Mouse (Mus musculus) neural tube, embryonic 14.5 days (tissue): ENCODE results near the gene Dtd1. TPM values are rescaled to one million over a fixed set of nuclear protein-coding genes. Genes with fewer than 3 reads are reported as not detected.

Source experiments
- ATAC-seq: fragments of 200-750 bp; cut with Nextera tagmentation; 2 replicates; pipeline ENCODE4 v1.8.0; 2017; ENCODE audit warnings: low read depth, mild to moderate bottlenecking, moderate TSS enrichment, moderate library complexity
- H3K27ac ChIP-seq: fragments of 300-500 bp; sonication (generic); 2 replicates; pipeline ENCODE4 v1.5.1; 2014; ENCODE audit warnings: low read depth, mild to moderate bottlenecking, control low read depth, low read length, moderate library complexity, mixed read lengths
- H3K27me3 ChIP-seq: fragments of 300-500 bp; sonication (generic); 2 replicates; pipeline ENCODE4 v1.6.1; 2014; ENCODE audit warnings: low read length; ENCODE audit not compliant: control insufficient read depth, insufficient read depth
- H3K36me3 ChIP-seq: fragments of 300-500 bp; sonication (generic); 2 replicates; pipeline ENCODE4 v1.6.1; 2014; ENCODE audit warnings: low read length, mixed read lengths; ENCODE audit not compliant: control insufficient read depth, insufficient read depth
- H3K4me1 ChIP-seq: fragments of 300-500 bp; sonication (generic); 2 replicates; pipeline ENCODE4 v1.6.1; 2014; ENCODE audit warnings: low read length; ENCODE audit not compliant: control insufficient read depth, insufficient read depth
- H3K4me2 ChIP-seq: fragments of 300-500 bp; sonication (generic); 2 replicates; pipeline ENCODE4 v1.6.1; 2014; ENCODE audit warnings: mild to moderate bottlenecking, low read depth, low read length, control low read depth
- H3K4me3 ChIP-seq: fragments of 300-500 bp; sonication (generic); 2 replicates; pipeline ENCODE4 v1.5.1; 2014; ENCODE audit warnings: low read depth, low read length, control low read depth, mixed read lengths
- H3K9ac ChIP-seq: fragments of 300-500 bp; sonication (generic); replicated peaks from 2 replicates; pipeline ENCODE4 v1.6.1; 2014; ENCODE audit warnings: low read depth, mild to moderate bottlenecking, control low read depth, low read length, mixed read lengths
- H3K9me3 ChIP-seq: fragments of 300-500 bp; sonication (generic); 2 replicates; pipeline ENCODE4 v1.6.1; 2016; ENCODE audit warnings: low read length; ENCODE audit not compliant: control insufficient read depth
- WGBS: fragments of 180-500 bp; shearing (Covaris S2); extraction: QIAGEN DNeasy Blood & Tissue Kit; methylation state at CpG from one replicate; pipeline ENCODE4 v1.1.7; 2014; 5-methylcytosine and 5-hydroxymethylcytosine counted together
- polyA plus RNA-seq: library from polyadenylated mRNA; unstranded; fragments of >200 nt; fragmentation: Nextera tagmentation; extraction: Ambion mirVana; gene quantifications from 2 replicates; pipeline ENCODE4 v1.2.1, GENCODE M21; 2014

Gene Dtd1
- polyA plus RNA-seq, 1 experiment from 2014 or later, result 132 TPM

GRCm38 (mm10) chr2:144763706-144764105 lies 164.0 kb downstream of the Dtd1 start:
- H3K27ac ChIP-seq, result no peak overlapping the region
- no peaks in the 10 kb centered on the region for H3K4me1 ChIP-seq
- H3K9me3 ChIP-seq, result no peaks in the 10 kb centered on the region
- H3K4me3 ChIP-seq, result no peak overlapping the region
- H3K36me3 ChIP-seq, result no peaks in the 10 kb centered on the region
- WGBS, result 92% methylated on average over 9 of the region's 9 CpGs
- H3K4me2 ChIP-seq, result no peak overlapping the region
- H3K27me3 ChIP-seq, result no peaks in the 10 kb centered on the region
- ATAC-seq, result no peak
- H3K9ac ChIP-seq, result no peak overlapping the region

- Histone ChIP-seq H3K4me3 (no peak overlapping the region), H3K4me2 (no peak overlapping the region), H3K27me3 (no peaks in the 10 kb centered on the region), H3K9me3 (no peaks in the 10 kb centered on the region), H3K27ac (no peak overlapping the region), H3K4me1 (peaks cover 2% of the 10 kb centered on the region; the same call in 1 of the 2 replicates), H3K36me3 (no peaks in the 10 kb centered on the region), H3K9ac (no peak overlapping the region)
- ATAC-seq, result no peak
- 79% methylated on average over 7 of the region's 7 CpGs for WGBS
Measured at GRCm38 (mm10) chr2:144764116-144764788, 164.6 kb downstream of the Dtd1 start.

GRCm38 (mm10) chr2:144765219-144765618 lies 165.5 kb downstream of the Dtd1 start:
- Histone ChIP-seq H3K4me2 (no peak overlapping the region), H3K4me1 (peaks cover 4% of the 10 kb centered on the region; the same call in 1 of the 2 replicates)

GRCm38 (mm10) chr2:144768375-144769117 lies 168.8 kb downstream of the Dtd1 start:
- no peak for ATAC-seq
- Histone ChIP-seq H3K27me3 (no peaks in the 10 kb centered on the region), H3K4me3 (no peak overlapping the region), H3K36me3 (no peaks in the 10 kb centered on the region), H3K4me1 (peaks cover 4% of the 10 kb centered on the region; the same call in 1 of the 2 replicates), H3K4me2 (no peak overlapping the region), H3K27ac (no peak overlapping the region), H3K9me3 (no peaks in the 10 kb centered on the region), H3K9ac (no peak overlapping the region)
- 61% methylated on average over 3 of the region's 3 CpGs for WGBS

More at GRCm38 (mm10) chr2:144765219-144765618, 165.5 kb downstream of the Dtd1 start:
- Histone ChIP-seq H3K36me3 (no peaks in the 10 kb centered on the region), H3K4me3 (no peak overlapping the region), H3K9ac (no peak overlapping the region), H3K9me3 (no peaks in the 10 kb centered on the region), H3K27ac (no peak overlapping the region), H3K27me3 (no peaks in the 10 kb centered on the region)
- no peak for ATAC-seq
- WGBS, result 85% methylated on average over 5 of the region's 5 CpGs

GRCm38 (mm10) chr2:144769118-144769496 lies 169.4 kb downstream of the Dtd1 start:
- Histone ChIP-seq H3K27ac (no peak overlapping the region), H3K9me3 (no peaks in the 10 kb centered on the region), H3K9ac (no peak overlapping the region), H3K36me3 (no peaks in the 10 kb centered on the region), H3K4me1 (peaks cover 4% of the 10 kb centered on the region; the same call in 1 of the 2 replicates), H3K27me3 (no peaks in the 10 kb centered on the region), H3K4me3 (no peak overlapping the region), H3K4me2 (no peak overlapping the region)
- 92% methylated on average over 2 of the region's 2 CpGs for WGBS
- ATAC-seq, result no peak

GRCm38 (mm10) chr2:144769556-144769955 lies 169.9 kb downstream of the Dtd1 start:
- no peak for ATAC-seq
- H3K4me1 ChIP-seq, result peaks cover 4% of the 10 kb centered on the region; the same call in 1 of the 2 replicates
- 50% methylated on average over 3 of the region's 3 CpGs for WGBS
- H3K36me3 ChIP-seq, result no peaks in the 10 kb centered on the region
- H3K9ac ChIP-seq, result no peak overlapping the region
- no peak overlapping the region for H3K4me3 ChIP-seq
- H3K27ac ChIP-seq, result no peak overlapping the region
- no peaks in the 10 kb centered on the region for H3K27me3 ChIP-seq
- no peak overlapping the region for H3K4me2 ChIP-seq
- H3K9me3 ChIP-seq, result no peaks in the 10 kb centered on the region

GRCm38 (mm10) chr2:144770452-144770941 lies 170.8 kb downstream of the Dtd1 start:
- Histone ChIP-seq H3K4me2 (no peak overlapping the region), H3K9me3 (no peaks in the 10 kb centered on the region), H3K9ac (no peak overlapping the region), H3K36me3 (no peaks in the 10 kb centered on the region), H3K27ac (no peak overlapping the region), H3K27me3 (no peaks in the 10 kb centered on the region), H3K4me3 (no peak overlapping the region), H3K4me1 (peaks cover 4% of the 10 kb centered on the region; the same call in 1 of the 2 replicates)
- WGBS, result 91% methylated on average over 7 of the region's 7 CpGs
- ATAC-seq, result no peak

GRCm38 (mm10) chr2:144771841-144772240 lies 172.1 kb downstream of the Dtd1 start:
- 92% methylated on average over 4 of the region's 4 CpGs for WGBS
- H3K4me2 ChIP-seq, result no peak overlapping the region
- H3K9me3 ChIP-seq, result no peaks in the 10 kb centered on the region

GRCm38 (mm10) chr2:144774636-144775160 lies 175.0 kb downstream of the Dtd1 start:
- Histone ChIP-seq H3K4me3 (no peak overlapping the region), H3K4me2 (no peak overlapping the region), H3K36me3 (no peaks in the 10 kb centered on the region), H3K27me3 (no peaks in the 10 kb centered on the region), H3K27ac (no peak overlapping the region), H3K9ac (no peak overlapping the region), H3K4me1 (no peaks in the 10 kb centered on the region; the same call in 1 of the 2 replicates), H3K9me3 (no peaks in the 10 kb centered on the region)
- WGBS, result 89% methylated on average over 8 of the region's 8 CpGs
- ATAC-seq, result no peak

More at GRCm38 (mm10) chr2:144771841-144772240, 172.1 kb downstream of the Dtd1 start:
- ATAC-seq, result no peak
- Histone ChIP-seq H3K27ac (no peak overlapping the region), H3K27me3 (no peaks in the 10 kb centered on the region), H3K36me3 (no peaks in the 10 kb centered on the region), H3K4me3 (no peak overlapping the region), H3K9ac (no peak overlapping the region), H3K4me1 (peaks cover 4% of the 10 kb centered on the region; the same call in 1 of the 2 replicates)
